Mouse (Mus musculus) E14TG2a.4 (cell line): ENCODE measurements at regions not wholly inside any gene's neighbourhood (a gene's known extent, or its start where the extent isn't known, plus 50 kb on each side); places are given as distances from the start of the nearest gene placed in this dataset.

ENCODE experiments used
- H3K27me3 ChIP-seq: 2 replicates; pipeline ENCODE4 v1.6.1; 2014; ENCODE audit warnings: low read length, control low read depth; ENCODE audit not compliant: insufficient read depth
- H3K36me3 ChIP-seq: 2 replicates; pipeline ENCODE4 v1.6.1; 2014; ENCODE audit warnings: low read length, control low read depth; ENCODE audit not compliant: insufficient read depth
- H3K4me1 ChIP-seq: replicated peaks from 2 replicates; pipeline ENCODE4 v1.6.1; 2014; ENCODE audit warnings: low read depth, low read length, control low read depth
- H3K4me3 ChIP-seq: replicated peaks from 2 replicates; pipeline ENCODE4 v1.5.1; 2014; ENCODE audit warnings: mild to moderate bottlenecking, low read length
- H3K9me3 ChIP-seq: 2 replicates; pipeline ENCODE4 v1.6.1; 2014; ENCODE audit warnings: low read length, control low read depth
- CTCF ChIP-seq: conservative IDR thresholded peaks from 2 replicates; pipeline ENCODE4 v1.5.1; 2014; ENCODE audit warnings: low read length
- NANOG ChIP-seq: IDR thresholded peaks from 2 replicates; pipeline ENCODE4 v1.6.1; 2014; ENCODE audit warnings: borderline replicate concordance, low read length, mixed read lengths
- POU5F1 ChIP-seq: IDR thresholded peaks from 2 replicates; pipeline ENCODE4 v1.6.1; 2014; ENCODE audit warnings: low read length, borderline replicate concordance

GRCm38 (mm10) chr6:32703466-32703865, 115.5 kb upstream of the Plxna4 start:
- TF ChIP-seq POU5F1: no peak
- TF ChIP-seq CTCF: no peak
- no peak for TF ChIP-seq NANOG
- H3K4me3 ChIP-seq: no peak overlapping the region
- no peaks in the 10 kb centered on the region for H3K27me3 ChIP-seq
- peaks cover 3% of the 10 kb centered on the region; the same call in 1 of the 2 replicates for H3K9me3 ChIP-seq
- H3K4me1 ChIP-seq: peaks cover 18% of the 10 kb centered on the region
- H3K36me3 ChIP-seq: no peaks in the 10 kb centered on the region

- H3K4me3 ChIP-seq: no peak overlapping the region
- peaks cover 11% of the 10 kb centered on the region for H3K4me1 ChIP-seq
- no peaks in the 10 kb centered on the region for H3K36me3 ChIP-seq
- peaks cover 3% of the 10 kb centered on the region; the same call in 1 of the 2 replicates for H3K9me3 ChIP-seq
- no peaks in the 10 kb centered on the region for H3K27me3 ChIP-seq
- no peak for TF ChIP-seq NANOG
Observed at GRCm38 (mm10) chr6:32702245-32702791, 114.3 kb upstream of the Plxna4 start.

- Histone ChIP-seq H3K36me3 (no peaks in the 10 kb centered on the region), H3K4me1 (no peaks in the 10 kb centered on the region), H3K9me3 (peaks cover 14% of the 10 kb centered on the region; the same call in 1 of the 2 replicates), H3K27me3 (no peaks in the 10 kb centered on the region), H3K4me3 (no peak overlapping the region)
- TF ChIP-seq POU5F1 (no peak), CTCF (no peak), NANOG (no peak)
Observed at GRCm38 (mm10) chr6:32699811-32700210, 111.8 kb upstream of the Plxna4 start.

- Histone ChIP-seq H3K9me3 (peaks cover 34% of the 10 kb centered on the region), H3K4me1 (no peaks in the 10 kb centered on the region), H3K27me3 (no peaks in the 10 kb centered on the region), H3K36me3 (no peaks in the 10 kb centered on the region), H3K4me3 (no peak overlapping the region)
- no peak for TF ChIP-seq POU5F1
- TF ChIP-seq NANOG: no peak
- TF ChIP-seq CTCF: no peak
Observed at GRCm38 (mm10) chr6:32697771-32698270, 109.8 kb upstream of the Plxna4 start.

- TF ChIP-seq POU5F1: no peak
- TF ChIP-seq NANOG: no peak
- TF ChIP-seq CTCF: no peak
- Histone ChIP-seq H3K36me3 (no peaks in the 10 kb centered on the region), H3K4me3 (no peak overlapping the region), H3K4me1 (no peaks in the 10 kb centered on the region), H3K9me3 (peaks cover 52% of the 10 kb centered on the region), H3K27me3 (no peaks in the 10 kb centered on the region)
Observed at GRCm38 (mm10) chr6:32696037-32696436, 108.0 kb upstream of the Plxna4 start.

GRCm38 (mm10) chr6:32672552-32672951, 84.6 kb upstream of the Plxna4 start:
- Histone ChIP-seq H3K4me1 (no peaks in the 10 kb centered on the region), H3K36me3 (no peaks in the 10 kb centered on the region), H3K9me3 (no peaks in the 10 kb centered on the region), H3K27me3 (no peaks in the 10 kb centered on the region), H3K4me3 (no peak overlapping the region)
- no peak for TF ChIP-seq POU5F1
- TF ChIP-seq CTCF: no peak
- TF ChIP-seq NANOG: no peak

- no peak for TF ChIP-seq POU5F1
- no peak for TF ChIP-seq CTCF
- no peak for TF ChIP-seq NANOG
- Histone ChIP-seq H3K4me3 (no peak overlapping the region), H3K36me3 (no peaks in the 10 kb centered on the region), H3K4me1 (no peaks in the 10 kb centered on the region), H3K27me3 (no peaks in the 10 kb centered on the region), H3K9me3 (peaks cover 27% of the 10 kb centered on the region)
Observed at GRCm38 (mm10) chr6:32659743-32660142, 71.8 kb upstream of the Plxna4 start.

GRCm38 (mm10) chr6:32657378-32657777, 69.4 kb upstream of the Plxna4 start:
- Histone ChIP-seq H3K9me3 (peaks cover 36% of the 10 kb centered on the region), H3K4me1 (no peaks in the 10 kb centered on the region), H3K4me3 (no peak overlapping the region), H3K36me3 (no peaks in the 10 kb centered on the region), H3K27me3 (no peaks in the 10 kb centered on the region)
- TF ChIP-seq NANOG: no peak
- no peak for TF ChIP-seq CTCF
- TF ChIP-seq POU5F1: no peak

- TF ChIP-seq NANOG (no peak), CTCF (no peak), POU5F1 (no peak)
- H3K36me3 ChIP-seq: no peaks in the 10 kb centered on the region
- no peaks in the 10 kb centered on the region for H3K27me3 ChIP-seq
Observed at GRCm38 (mm10) chr6:32654188-32654587, 66.2 kb upstream of the Plxna4 start.

More at GRCm38 (mm10) chr6:32654188-32654587, 66.2 kb upstream of the Plxna4 start:
- Histone ChIP-seq H3K9me3 (peaks cover 53% of the 10 kb centered on the region), H3K4me1 (no peaks in the 10 kb centered on the region), H3K4me3 (no peak overlapping the region)
